Mouse (Mus musculus) small intestine, adult 2 months (tissue): ENCODE measurements around the gene Gbp9. TPM values are rescaled to one million over a fixed set of nuclear protein-coding genes. Genes with fewer than 3 reads are reported as not detected.
"Not testable (repeated sequence)": the region's sequence is repeated elsewhere in the genome, so short reads cannot be mapped to it uniquely, and the experiment has no call there.

Source experiments
- H3K27ac ChIP-seq: fragments of 200-500 bp; 2 replicates; pipeline ENCODE4 v1.5.1; 2012; ENCODE audit warnings: low read depth, low read length, control low read depth, inconsistent platforms; ENCODE audit not compliant: insufficient read depth
- H3K27me3 ChIP-seq: fragments of 200-500 bp; 2 replicates; pipeline ENCODE4 v1.6.1; 2012; ENCODE audit warnings: mild to moderate bottlenecking, moderate library complexity, low read length, inconsistent platforms; ENCODE audit not compliant: control insufficient read depth, insufficient read depth
- H3K36me3 ChIP-seq: fragments of 200-500 bp; 2 replicates; pipeline ENCODE4 v1.6.1; 2012; ENCODE audit warnings: mild to moderate bottlenecking, low read length, control low read depth, inconsistent platforms; ENCODE audit not compliant: control insufficient read depth, insufficient read depth
- H3K4me1 ChIP-seq: fragments of 200-500 bp; 2 replicates; pipeline ENCODE4 v1.6.1; 2012; ENCODE audit warnings: low read length, inconsistent platforms, mixed read lengths; ENCODE audit not compliant: control insufficient read depth, insufficient read depth, insufficient read length
- H3K4me3 ChIP-seq: fragments of 200-500 bp; 2 replicates; pipeline ENCODE4 v1.5.1; 2012; ENCODE audit warnings: low read depth, mild to moderate bottlenecking, control low read depth, inconsistent platforms, low read length, moderate library complexity
- CTCF ChIP-seq: fragments of 200-500 bp; IDR thresholded peaks from 2 replicates; pipeline ENCODE4 v1.5.1; 2012; ENCODE audit warnings: low read depth, mild to moderate bottlenecking, control low read depth, inconsistent platforms, low read length, moderate library complexity, mixed read lengths; ENCODE audit not compliant: insufficient replicate concordance, insufficient read length; ENCODE audit errors: extremely low read depth
- POLR2A ChIP-seq: fragments of 200-500 bp; IDR thresholded peaks from 2 replicates; pipeline ENCODE4 v1.6.1; 2012; ENCODE audit warnings: low read depth, mild to moderate bottlenecking, control low read depth, inconsistent platforms, low read length, moderate library complexity
- WGBS: fragments of 180-500 bp; shearing (Covaris S2); methylation state at CpG from one replicate; pipeline ENCODE4 v1.1.7; 2018; 5-methylcytosine and 5-hydroxymethylcytosine counted together
- polyA plus RNA-seq: library from polyadenylated mRNA; depleted of rRNA; stranded (reverse); fragments of >200 nt; gene quantifications from 2 replicates; pipeline ENCODE4 v1.2.3, GENCODE M21; 2012; rRNA removed

Gbp9 gene
- 0.66 and 1.3 TPM in 2 replicates for polyA plus RNA-seq

GRCm38 (mm10) chr5:105139409-105140088, at the start of gene Gbp9, which contains the start of the genes Gbp8 and Gbp4:
Gene Gbp9, minus strand, starts transcription at chr5:105139539.
Gene Gbp8, minus strand, starts transcription at chr5:105139540.
Gene Gbp4, minus strand, starts transcription at chr5:105139586.
- peak within 1 kb of the TSS; percentile 57 for H3K27ac ChIP-seq
- not testable (repeated sequence) for H3K36me3 ChIP-seq, H3K4me1 ChIP-seq, H3K27me3 ChIP-seq
- TF ChIP-seq POLR2A = 0 out of 2 replicates have a peak, but pooled peaks have one; percentile 36
- WGBS = 2% methylated on average over 2 of the region's 2 CpGs
- H3K4me3 ChIP-seq = peak within 1 kb of the TSS; percentile 57

- Histone ChIP-seq H3K27me3 (no peaks in the 10 kb centered on the region), H3K27ac (no peak overlapping the region), H3K4me1 (no peaks in the 10 kb centered on the region), H3K4me3 (no peak overlapping the region), H3K36me3 (no peaks in the 10 kb centered on the region)
- no peak for TF ChIP-seq CTCF
- TF ChIP-seq POLR2A = no peak
Observed at GRCm38 (mm10) chr5:105181446-105181845, 42.1 kb upstream of the Gbp9 start.

- WGBS = 75% methylated on average over 5 of the region's 5 CpGs
- TF ChIP-seq CTCF = no peak
- no peak for TF ChIP-seq POLR2A
- H3K27ac ChIP-seq = no peak overlapping the region
Observed at GRCm38 (mm10) chr5:105156582-105156981, 17.2 kb upstream of the Gbp9 start.

GRCm38 (mm10) chr5:105154049-105154448, 14.7 kb upstream of the Gbp9 start:
- Histone ChIP-seq H3K4me3 (no peak overlapping the region), H3K27ac (no peak overlapping the region), H3K36me3 (no peaks in the 10 kb centered on the region), H3K4me1 (no peaks in the 10 kb centered on the region), H3K27me3 (no peaks in the 10 kb centered on the region)
- no peak for TF ChIP-seq POLR2A
- no peak for TF ChIP-seq CTCF

More at GRCm38 (mm10) chr5:105156582-105156981, 17.2 kb upstream of the Gbp9 start:
- no peak overlapping the region for H3K4me3 ChIP-seq
- H3K27me3 ChIP-seq = no peaks in the 10 kb centered on the region
- H3K36me3 ChIP-seq = no peaks in the 10 kb centered on the region
- H3K4me1 ChIP-seq = no peaks in the 10 kb centered on the region

- H3K4me3 ChIP-seq, H3K36me3 ChIP-seq, H3K27me3 ChIP-seq, H3K4me1 ChIP-seq, H3K27ac ChIP-seq: not testable (repeated sequence)
- WGBS = 46% methylated on average over 2 of the region's 2 CpGs
Observed at GRCm38 (mm10) chr5:105148062-105148461, 8.7 kb upstream of the Gbp9 start.

GRCm38 (mm10) chr5:105146447-105146846, 7.1 kb upstream of the Gbp9 start:
- Histone ChIP-seq H3K36me3 (no peaks in the 10 kb centered on the region), H3K4me3 (no peak overlapping the region), H3K27ac (peak overlapping the region; percentile 60; the same call in 1 of the 2 replicates)

GRCm38 (mm10) chr5:105145731-105146130, 6.4 kb upstream of the Gbp9 start:
- 26% methylated on average over 3 of the region's 3 CpGs for WGBS
- peak overlapping the region; percentile 61 for H3K27ac ChIP-seq
- not testable (repeated sequence) for H3K27me3 ChIP-seq, H3K36me3 ChIP-seq, H3K4me3 ChIP-seq, H3K4me1 ChIP-seq

More at GRCm38 (mm10) chr5:105146447-105146846, 7.1 kb upstream of the Gbp9 start:
- TF ChIP-seq CTCF (no peak), POLR2A (no peak)
- no peaks in the 10 kb centered on the region for H3K27me3 ChIP-seq
- H3K4me1 ChIP-seq = peaks cover 7% of the 10 kb centered on the region; the same call in 1 of the 2 replicates

- H3K4me3 ChIP-seq, H3K27me3 ChIP-seq, H3K36me3 ChIP-seq, H3K4me1 ChIP-seq: not testable (repeated sequence)
- H3K27ac ChIP-seq = 0 out of 2 replicates have a peak overlapping the region, but pooled peaks have one; percentile 15
- 48% methylated on average over 2 of the region's 2 CpGs for WGBS
Observed at GRCm38 (mm10) chr5:105140089-105140810, 911 bp upstream of the Gbp9 start.
